Mouse (Mus musculus) thymus, adult 2 months (tissue): Measurements from ENCODE around the gene Stk26.

Experiments
- CTCF ChIP-seq: fragments of 200-500 bp; IDR thresholded peaks from 2 replicates; pipeline ENCODE4 v1.5.1; 2012; ENCODE audit warnings: mild to moderate bottlenecking, control low read depth, low read length, moderate library complexity, borderline replicate concordance; ENCODE audit not compliant: control insufficient read depth, poor library complexity, insufficient read depth; ENCODE audit errors: extremely low read depth
- POLR2A ChIP-seq: fragments of 200-500 bp; IDR thresholded peaks from 2 replicates; pipeline ENCODE4 v1.6.1; 2012; ENCODE audit warnings: mild to moderate bottlenecking, low read length, control low read depth, moderate library complexity; ENCODE audit not compliant: control insufficient read depth, poor library complexity, insufficient read depth; ENCODE audit errors: extremely low read depth

DNA sequence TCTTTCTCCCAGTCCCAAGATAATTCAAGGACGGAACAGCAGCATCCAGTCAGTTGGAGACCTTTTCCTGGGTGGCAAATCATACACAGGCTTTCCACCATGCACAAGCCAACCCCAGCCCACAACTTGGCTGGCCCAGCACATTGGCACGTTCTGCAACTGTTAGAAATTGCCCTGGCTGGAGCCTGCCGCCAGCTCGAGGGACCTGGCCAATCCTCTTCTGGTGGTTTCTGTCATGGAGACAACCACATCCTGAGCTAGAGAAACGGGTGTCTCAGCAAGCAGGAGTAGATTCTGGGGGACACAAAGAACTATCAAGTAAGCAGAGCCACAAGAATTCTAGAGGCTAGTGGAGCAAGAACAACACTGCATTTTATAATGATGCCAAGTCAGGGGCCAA, 69.1 kb downstream of the Stk26 start:
- TF ChIP-seq CTCF, result no peak
- no peak for TF ChIP-seq POLR2A
